Mouse (Mus musculus): Measurements from ENCODE around the gene Bik.

The Bik gene

GRCm38 (mm10) chr15:83512489-83513281 lies 14.0 kb upstream of the Bik start:
- DNase-seq = no peak

GRCm38 (mm10) chr15:83515018-83515417 lies 11.6 kb upstream of the Bik start:
- no peak for DNase-seq

- DNase-seq = peak; percentile 88
These were observed 8.2 kb upstream of the Bik start for GRCm38 (mm10) chr15:83518215-83519048.

GRCm38 (mm10) chr15:83520861-83521382 lies 5.7 kb upstream of the Bik start:
- DNase-seq = no peak

- DNase-seq = peak; percentile 17
These were observed 3.5 kb upstream of the Bik start for GRCm38 (mm10) chr15:83523196-83523595.

- no peak for DNase-seq
These were observed 2.9 kb upstream of the Bik start for GRCm38 (mm10) chr15:83523638-83524332.

GRCm38 (mm10) chr15:83524333-83524729 lies 2.3 kb upstream of the Bik start:
- DNase-seq = no peak

GRCm38 (mm10) chr15:83527092-83527437 lies 403 bp downstream of the Bik start:
- DNase-seq = peak; percentile 21

GRCm38 (mm10) chr15:83527747-83528146 lies 1.1 kb downstream of the Bik start:
- DNase-seq = no peak

GRCm38 (mm10) chr15:83528892-83529291 lies 2.2 kb downstream of the Bik start:
- DNase-seq = no peak

GRCm38 (mm10) chr15:83529765-83530164 lies 3.1 kb downstream of the Bik start:
- peak; percentile 74 for DNase-seq

- DNase-seq = peak; percentile 83
These were observed 3.6 kb downstream of the Bik start for GRCm38 (mm10) chr15:83530233-83530632.

GRCm38 (mm10) chr15:83530688-83531087 lies 4.0 kb downstream of the Bik start:
- DNase-seq = no peak

- peak; percentile 29 for DNase-seq
These were observed 5.4 kb downstream of the Bik start for GRCm38 (mm10) chr15:83531961-83532469.

GRCm38 (mm10) chr15:83532606-83533005 lies 5.9 kb downstream of the Bik start:
- no peak for DNase-seq

GRCm38 (mm10) chr15:83534960-83535889 lies 8.6 kb downstream of the Bik start:
- DNase-seq = peak; percentile 68

GRCm38 (mm10) chr15:83535890-83536231 lies 9.2 kb downstream of the Bik start:
- DNase-seq = no peak

GRCm38 (mm10) chr15:83538855-83539254 lies 12.2 kb downstream of the Bik start:
- no peak for DNase-seq

GRCm38 (mm10) chr15:83539905-83540304 lies 13.2 kb downstream of the Bik start:
- DNase-seq = peak; percentile 84

- peak; percentile 21 for DNase-seq
These were observed 15.1 kb downstream of the Bik start for GRCm38 (mm10) chr15:83541647-83542287.

GRCm38 (mm10) chr15:83546029-83546428 lies 19.4 kb downstream of the Bik start:
- DNase-seq = no peak

All from lung, postnatal 10 days (tissue).